Mouse (Mus musculus) cerebellum, postnatal 14 days (tissue): Measurements from ENCODE around the gene Ptpn3.

Source experiments
- DNase-seq, 2 experiments: peaks; one replicate each; pipeline ENCODE4 v3.0.0; 2021; ENCODE audit warnings: mixed read lengths in 2 of 2

Ptpn3 gene

GRCm38 (mm10) chr4:57164578-57165210 lies 136.9 kb downstream of the Ptpn3 start:
- DNase-seq, result no peak

GRCm38 (mm10) chr4:57162789-57163722 lies 138.6 kb downstream of the Ptpn3 start:
- peak in 1 of 2 experiments; percentile 41 for DNase-seq

- DNase-seq, result peak in 1 of 2 experiments; percentile 52
Measured at GRCm38 (mm10) chr4:57160571-57160970, 141.1 kb downstream of the Ptpn3 start.

- DNase-seq, result peak in 1 of 2 experiments; percentile 35
Measured at GRCm38 (mm10) chr4:57156549-57157169, 145.0 kb downstream of the Ptpn3 start.

- no peak for DNase-seq
Measured at GRCm38 (mm10) chr4:57153838-57154237, 147.8 kb downstream of the Ptpn3 start.

- no peak for DNase-seq
Measured at GRCm38 (mm10) chr4:57153068-57153835, 148.4 kb downstream of the Ptpn3 start.

- DNase-seq, result no peak
Measured at GRCm38 (mm10) chr4:57148182-57148581, 153.5 kb downstream of the Ptpn3 start.

GRCm38 (mm10) chr4:57143026-57143937 lies 158.4 kb downstream of the Ptpn3 start, which contains the start of gene Epb41l4b:
Gene Epb41l4b, minus strand, starts transcription at chr4:57143437.
- DNase-seq, result peak; percentile 89 to 91

- peak; percentile 75 to 78 for DNase-seq
Measured at GRCm38 (mm10) chr4:57142374-57143025, 159.1 kb downstream of the Ptpn3 start.

- DNase-seq, result peak; percentile 89 to 91
Measured at GRCm38 (mm10) chr4:57141908-57142361, 159.7 kb downstream of the Ptpn3 start.

- peak; percentile 66 to 68 for DNase-seq
Measured at GRCm38 (mm10) chr4:57140992-57141717, 160.5 kb downstream of the Ptpn3 start.
